Mouse (Mus musculus) MN1 (cell line): ENCODE measurements around the gene Megf8.

Experiments
- DNase-seq: peaks from one replicate; pipeline ENCODE4 v3.0.0-alpha.2; 2016; ENCODE audit warnings: low spot score

Megf8 gene

DNA sequence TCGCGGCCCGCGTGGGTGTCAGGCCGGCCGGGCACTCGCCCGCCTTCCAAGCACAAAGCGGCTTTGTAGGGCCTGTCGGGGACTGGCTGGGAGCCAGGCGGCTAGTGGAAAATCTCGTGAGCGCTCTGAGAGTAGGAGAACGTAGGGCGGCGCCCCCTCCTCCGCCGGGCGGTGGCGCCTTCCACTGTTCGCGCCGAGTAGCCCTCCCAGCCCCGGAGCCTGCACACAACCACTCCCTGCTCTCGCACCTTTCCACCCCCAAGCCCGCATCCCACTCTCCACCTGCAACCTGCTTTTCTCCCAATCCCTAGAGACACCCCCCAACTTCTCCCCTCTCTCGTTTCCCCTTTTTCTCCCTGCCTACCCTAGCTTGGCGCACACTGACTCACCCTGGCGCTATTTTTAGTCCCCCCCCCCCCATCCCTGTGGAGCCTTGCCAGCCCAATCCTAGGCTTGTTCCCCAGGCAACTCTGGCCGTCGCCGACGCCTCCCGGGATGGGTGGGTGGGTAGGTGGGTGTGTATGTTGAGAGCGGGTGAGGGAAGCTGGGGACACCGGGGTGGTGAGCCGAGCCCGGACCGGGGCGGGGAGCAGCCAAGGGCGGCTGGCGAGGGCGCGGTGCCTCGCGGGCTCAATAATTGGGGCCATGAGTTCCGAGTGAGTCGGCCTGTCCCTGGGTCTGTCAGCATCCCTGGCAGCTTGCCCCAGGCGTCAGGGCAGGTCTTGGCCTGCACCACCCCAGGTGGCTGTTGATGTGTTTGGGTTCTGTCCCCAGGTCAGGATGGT, 37.7 kb upstream of the Megf8 start:
- peak; percentile 94 for DNase-seq

DNA sequence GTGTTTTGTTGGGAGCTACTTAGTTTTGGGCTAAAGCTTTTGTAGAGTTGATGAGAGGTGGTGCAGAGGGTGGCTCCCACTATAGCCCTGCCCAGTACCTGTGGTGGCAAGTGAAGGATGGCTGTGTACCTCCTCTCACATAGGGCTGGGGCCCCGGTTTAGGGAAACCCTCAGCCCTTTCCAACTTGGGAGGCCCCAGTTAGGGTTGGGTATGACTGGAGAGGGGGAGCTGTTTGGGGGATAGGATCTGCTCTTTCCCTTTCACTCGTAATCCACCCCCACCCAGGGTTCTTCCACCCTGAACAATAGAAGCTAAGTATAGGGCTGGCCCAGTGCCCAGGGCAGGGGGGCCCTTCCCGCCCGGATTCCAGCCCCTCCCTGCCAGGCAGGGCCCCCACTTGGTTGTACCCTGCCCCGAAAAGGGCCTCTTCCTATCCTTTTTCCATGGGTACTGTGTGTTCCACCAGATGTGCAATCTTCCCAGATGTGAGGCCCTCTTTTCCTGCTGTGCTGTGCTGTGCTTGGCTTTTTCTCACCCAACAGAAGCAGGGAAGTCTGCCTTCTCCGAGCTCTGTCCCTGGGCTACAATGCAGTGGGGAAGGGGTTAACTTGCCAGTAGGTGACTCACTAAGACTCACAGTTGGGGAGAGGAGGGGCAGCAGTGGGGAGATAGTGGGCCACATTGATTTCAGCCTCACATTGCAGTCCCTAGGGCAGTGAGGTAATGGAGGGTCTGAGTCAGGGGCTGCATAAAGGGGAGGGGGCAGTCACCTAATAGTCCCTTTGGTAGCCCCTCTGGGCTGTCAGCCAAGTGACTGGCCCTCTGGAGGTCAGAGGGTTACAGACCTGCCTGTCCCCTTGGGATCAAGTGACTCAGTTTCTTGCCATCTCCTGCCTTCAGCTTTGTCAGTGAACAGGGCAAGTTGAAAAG, 36.8 kb upstream of the Megf8 start:
- peak; percentile 80 for DNase-seq

DNA sequence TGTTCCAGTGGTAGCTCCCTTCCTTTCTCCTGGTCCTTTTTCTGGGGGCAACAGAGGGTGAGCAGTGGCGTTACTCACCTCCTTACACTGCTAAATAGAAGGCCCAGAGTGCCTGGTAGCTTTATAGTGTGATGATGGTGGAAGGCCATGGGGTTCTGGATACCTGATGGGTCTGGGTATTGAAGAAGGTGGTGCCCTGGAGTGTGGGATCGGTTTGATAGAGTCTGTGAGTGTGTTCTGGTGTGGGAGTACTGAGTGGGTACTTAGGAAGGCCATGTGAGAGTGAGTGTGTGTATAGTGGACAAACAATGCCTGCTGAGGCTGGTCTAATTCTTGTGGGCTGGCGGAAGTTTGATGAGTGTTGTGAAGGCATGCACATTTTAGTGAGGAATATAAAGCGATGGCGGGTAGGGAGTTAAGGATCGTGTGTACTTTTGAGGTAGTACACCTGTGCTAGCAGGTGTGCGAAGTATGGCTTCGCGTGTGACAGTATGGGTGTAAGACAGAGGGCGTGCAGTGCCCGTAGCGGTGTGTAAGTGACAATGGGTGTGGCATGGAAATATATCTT, 35.7 kb upstream of the Megf8 start:
- no peak for DNase-seq

DNA sequence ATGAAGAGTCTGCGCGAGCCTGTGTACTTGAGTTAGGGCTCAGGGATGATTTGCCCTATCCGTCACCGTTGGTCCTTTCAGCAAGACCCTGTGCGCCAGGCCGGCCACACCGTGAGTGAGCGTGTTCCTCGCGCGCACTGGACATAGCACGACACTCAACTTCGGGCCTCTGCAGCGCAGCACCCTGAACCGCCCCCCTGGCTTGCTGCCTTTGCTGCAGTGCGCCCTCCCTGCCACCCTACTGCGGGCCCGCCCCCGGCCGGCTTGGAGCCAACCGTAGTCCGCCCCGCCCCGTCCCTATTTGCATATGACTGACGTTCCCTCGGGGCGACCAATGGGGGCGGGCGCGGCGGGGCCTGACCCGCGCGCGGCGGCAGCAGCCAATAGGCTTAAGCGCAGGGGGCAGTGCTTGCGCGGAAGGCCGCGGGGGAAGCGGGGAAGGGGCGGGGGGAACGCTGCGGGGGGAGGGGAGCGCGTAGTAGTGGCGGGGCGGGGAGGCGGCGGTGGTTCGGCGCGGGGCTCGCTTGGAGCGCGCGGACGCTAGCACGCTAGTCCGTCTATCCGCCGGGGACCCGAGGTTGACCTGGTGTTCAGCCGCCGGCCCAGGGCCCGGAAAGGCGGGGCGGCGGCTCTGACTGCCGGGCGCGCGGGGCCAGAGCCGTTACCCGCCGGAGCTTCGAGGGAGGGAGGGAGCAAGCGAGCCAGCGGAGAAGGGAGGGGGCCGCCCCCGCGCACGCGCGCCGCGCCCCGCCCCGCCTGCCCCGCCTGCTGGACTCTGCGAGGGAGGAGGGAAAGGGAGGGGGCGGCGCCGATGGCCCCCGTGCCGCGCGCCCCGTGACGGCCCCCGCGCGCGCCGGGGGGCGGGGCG, 35.0 kb upstream of the Megf8 start:
- peak; percentile 95 for DNase-seq

DNA sequence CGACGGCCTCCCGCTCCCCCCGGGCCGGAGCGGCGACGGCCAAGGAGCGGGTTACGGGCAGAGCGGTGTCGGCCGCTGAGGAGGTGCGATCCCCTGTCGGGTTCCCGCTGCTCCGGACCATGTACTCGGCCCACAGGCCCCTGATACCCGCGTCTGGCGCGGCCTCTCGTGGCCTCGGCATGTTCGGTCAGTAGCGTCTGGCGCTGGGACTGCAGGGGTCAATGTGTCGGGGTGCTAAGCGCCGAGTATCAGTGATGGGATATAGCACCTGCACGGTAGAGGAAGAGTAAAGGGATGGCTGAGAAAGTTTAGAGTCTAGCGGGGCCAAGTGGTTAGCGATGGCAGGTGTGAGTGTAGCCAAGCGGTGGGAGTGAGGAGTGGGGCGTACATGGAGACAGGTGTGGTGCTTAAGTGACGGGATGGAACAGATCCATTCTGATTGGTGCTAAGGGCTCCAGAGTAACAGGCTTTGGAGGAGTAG, 34.2 kb upstream of the Megf8 start:
- peak; percentile 67 for DNase-seq

DNA sequence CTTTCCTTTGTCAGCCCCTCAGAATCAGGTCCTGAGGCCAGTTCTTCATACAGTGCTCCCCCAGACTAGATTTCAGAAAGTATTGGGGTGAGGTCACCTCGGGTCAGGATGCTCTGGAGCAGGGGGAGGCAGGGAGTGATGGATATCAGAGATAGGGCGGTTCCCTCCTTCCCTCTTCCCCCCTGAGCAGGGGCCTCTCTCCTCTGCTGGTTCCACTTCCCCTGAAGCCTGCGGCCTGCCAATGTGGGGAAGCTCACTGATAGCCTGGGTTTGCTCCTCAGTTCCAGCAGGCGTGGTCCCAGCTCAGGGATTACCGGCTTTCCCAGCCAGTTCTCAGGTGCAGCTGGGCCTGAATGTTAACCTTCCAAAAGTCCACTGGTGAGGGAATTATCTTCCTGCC, 33.3 kb upstream of the Megf8 start:
- DNase-seq = peak; percentile 25

DNA sequence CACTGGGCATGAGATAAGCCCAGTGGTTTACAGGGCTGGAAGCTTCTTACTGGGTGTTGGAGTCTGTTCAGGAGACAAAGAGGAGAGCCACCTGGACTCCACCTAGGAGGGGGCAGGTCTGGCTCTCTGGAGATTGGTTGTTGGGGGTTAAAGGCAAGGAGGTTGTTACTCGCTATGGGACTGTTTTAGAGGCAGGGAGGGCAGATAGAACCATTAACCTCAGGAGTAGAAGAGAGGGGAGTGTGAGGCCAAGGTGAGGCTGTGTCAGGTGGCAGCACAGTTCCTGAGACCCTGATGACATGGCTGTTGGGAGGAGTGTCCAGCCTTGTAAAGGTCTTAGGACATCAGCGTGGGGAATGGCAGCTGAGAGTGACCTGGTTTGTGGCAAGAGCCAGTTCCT, 32.8 kb upstream of the Megf8 start:
- no peak for DNase-seq

DNA sequence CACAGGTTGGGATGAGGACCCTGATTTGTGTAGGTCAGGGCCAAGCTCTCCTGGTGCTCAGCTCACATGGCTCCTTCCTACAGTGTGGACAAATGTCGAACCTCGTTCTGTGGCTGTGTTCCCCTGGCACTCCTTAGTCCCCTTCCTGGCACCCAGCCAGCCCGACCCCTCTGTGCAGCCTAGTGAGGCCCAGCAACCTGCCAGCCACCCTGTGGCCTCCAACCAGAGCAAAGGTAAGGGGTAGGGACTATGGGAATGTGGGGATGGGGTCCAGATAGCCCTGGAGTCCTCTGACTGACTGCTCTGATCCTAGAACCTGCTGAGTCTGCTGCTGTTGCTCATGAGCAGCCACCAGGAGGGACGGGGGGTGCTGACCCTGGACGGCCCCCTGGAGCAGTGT, 32.2 kb upstream of the Megf8 start:
- no peak for DNase-seq

DNA sequence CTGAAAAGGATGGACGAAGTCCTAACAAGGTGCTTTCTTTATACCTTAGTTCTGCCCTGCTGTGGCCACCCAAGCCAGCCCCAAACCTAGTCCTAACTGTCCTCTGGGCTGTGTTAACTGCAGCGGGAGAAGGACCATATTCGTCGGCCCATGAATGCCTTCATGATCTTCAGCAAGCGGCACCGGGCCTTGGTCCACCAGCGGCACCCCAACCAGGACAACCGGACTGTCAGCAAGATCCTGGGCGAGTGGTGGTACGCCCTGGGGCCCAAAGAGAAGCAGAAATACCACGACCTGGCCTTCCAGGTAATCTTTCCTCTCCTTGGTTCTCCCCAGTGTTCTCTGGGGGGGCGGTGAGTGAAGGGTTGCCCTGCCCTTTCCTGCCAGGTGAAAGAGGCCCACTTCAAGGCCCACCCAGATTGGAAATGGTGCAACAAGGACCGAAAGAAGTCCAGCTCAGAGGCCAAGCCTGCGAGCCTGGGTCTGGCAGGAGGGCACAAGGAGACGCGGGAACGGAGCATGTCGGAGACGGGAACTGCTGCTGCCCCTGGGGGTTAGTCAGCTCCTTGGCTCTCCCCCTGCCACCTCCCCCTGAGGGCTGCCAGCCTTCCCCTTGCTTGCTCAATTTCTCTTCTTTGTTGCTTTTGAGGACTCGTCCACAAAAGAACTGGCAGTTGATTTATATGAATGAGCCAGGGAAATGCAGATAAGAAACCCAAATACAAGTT, 31.3 kb upstream of the Megf8 start:
- no peak for DNase-seq

DNA sequence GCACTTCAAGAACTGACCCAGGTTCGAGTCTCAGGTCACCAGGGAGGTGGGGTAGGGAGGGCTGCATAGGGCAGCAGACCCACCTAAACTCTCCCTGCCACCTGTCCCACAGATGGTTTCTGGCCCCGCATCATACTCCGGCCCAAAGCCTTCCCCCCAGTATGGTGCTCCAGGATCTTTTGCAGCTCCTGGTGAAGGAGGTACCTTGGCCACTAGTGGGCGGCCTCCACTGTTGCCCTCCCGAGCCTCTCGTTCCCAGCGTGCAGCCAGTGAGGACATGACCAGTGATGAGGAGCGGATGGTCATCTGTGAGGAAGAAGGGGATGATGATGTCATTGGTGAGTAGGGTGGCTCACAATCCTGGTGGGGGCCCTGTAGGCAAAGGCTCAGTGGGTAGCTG, 30.0 kb upstream of the Megf8 start:
- DNase-seq = no peak

DNA sequence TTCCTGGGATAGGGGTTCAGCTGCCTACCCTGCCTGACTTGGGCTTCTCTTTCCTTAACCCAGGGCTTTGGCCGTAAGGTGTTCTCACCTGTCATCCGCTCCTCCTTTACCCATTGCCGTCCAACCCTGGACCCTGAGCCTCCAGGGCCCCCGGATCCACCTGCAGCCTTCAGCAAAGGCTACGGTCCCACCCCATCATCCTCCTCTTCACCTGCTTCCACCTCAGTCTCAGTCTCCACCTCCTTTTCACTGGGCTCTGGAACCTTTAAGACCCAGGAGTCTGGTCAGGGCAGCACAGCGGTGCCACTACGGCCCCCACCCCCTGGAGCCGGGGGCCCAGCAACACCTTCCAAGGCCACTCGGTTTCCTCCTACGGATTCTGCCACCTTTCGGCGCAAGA, 29.0 kb upstream of the Megf8 start:
- no peak for DNase-seq

DNA sequence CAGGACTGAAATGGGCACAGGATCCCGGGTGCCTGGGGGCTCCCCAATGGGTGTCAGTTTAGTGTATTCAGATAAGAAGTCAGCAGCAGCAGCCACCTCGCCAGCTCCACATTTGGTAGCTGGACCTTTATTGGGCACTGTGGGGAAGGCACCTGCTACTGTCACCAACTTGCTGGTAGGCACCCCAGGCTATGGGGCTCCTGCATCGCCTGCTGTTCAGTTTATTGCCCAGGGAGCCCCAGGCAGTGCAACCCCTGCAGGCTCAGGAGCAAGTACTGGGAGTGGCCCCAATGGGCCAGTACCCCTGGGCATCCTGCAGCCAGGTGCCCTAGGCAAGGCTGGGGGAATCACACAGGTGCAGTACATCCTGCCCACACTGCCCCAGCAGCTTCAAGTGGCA, 28.2 kb upstream of the Megf8 start:
- DNase-seq = no peak

DNA sequence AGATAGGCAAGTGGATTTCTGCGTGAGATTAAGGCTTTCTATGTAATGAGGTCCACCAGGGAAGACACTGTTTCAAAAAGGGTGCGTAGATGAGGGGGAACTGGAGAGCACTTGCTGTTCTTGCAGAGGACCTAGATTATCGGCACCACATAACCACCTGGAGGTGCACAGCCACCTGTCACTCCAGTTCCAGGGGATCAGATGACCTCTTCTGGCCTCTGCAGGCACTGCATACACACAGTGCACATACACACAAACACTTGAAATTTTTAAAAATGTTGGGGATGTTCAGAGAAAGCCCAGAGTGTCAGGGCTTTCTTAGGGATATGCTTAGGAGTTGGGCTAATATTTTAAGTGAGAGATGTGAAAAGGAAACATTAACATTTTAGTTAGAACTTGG, 27.0 kb upstream of the Megf8 start:
- DNase-seq = no peak

DNA sequence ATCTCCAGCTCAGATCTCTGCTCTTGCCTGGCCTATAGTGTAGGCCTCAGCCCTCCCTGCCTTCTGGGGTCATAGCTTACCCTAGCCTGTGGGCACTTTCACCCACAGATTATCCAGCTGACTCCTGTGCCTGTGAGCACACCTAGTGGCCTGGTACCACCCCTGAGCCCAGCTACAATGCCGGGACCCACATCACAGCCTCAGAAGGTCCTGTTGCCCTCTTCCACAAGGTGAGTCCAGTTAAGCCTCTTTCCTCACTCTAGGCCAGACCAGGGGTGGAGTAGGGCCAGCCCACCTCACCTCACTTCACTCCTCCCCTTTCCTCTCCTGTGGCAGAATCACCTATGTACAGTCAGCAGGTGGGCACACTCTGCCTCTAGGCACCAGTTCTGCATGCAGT, 26.5 kb upstream of the Megf8 start:
- DNase-seq = no peak

DNA sequence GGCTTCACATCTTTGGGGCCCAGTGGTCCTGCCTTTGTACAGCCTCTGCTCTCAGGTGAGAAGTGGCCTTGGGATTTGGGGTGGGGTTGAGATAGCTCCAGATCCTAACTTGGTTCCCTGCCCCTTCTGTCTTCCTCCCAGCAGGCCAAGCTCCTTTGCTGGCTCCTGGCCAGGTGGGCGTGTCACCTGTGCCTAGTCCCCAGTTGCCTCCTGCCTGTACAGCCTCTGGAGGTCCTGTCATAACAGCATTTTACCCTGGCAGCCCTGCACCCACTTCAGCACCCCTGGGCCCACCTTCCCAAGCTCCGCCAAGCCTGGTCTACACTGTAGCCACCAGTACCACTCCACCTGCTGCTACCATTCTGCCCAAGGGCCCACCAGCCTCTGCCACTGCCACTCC, 26.1 kb upstream of the Megf8 start:
- peak; percentile 57 for DNase-seq

DNA sequence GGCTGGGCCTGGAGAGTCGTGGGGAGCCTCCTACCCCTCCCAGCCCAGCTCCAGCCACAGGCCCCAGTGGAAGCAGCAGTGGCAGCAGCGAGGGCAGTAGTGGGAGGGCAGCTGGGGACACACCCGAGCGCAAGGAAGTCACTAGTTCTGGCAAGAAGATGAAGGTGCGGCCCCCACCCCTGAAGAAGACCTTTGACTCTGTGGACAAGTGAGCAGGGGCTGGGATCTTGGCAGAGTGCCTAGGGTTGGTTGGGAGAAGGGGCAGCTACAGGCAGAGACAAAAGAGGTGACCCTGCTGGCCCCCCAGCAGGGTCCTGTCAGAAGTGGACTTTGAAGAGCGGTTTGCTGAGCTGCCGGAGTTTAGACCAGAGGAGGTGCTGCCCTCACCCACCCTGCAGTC, 24.9 kb upstream of the Megf8 start:
- no peak for DNase-seq

DNA sequence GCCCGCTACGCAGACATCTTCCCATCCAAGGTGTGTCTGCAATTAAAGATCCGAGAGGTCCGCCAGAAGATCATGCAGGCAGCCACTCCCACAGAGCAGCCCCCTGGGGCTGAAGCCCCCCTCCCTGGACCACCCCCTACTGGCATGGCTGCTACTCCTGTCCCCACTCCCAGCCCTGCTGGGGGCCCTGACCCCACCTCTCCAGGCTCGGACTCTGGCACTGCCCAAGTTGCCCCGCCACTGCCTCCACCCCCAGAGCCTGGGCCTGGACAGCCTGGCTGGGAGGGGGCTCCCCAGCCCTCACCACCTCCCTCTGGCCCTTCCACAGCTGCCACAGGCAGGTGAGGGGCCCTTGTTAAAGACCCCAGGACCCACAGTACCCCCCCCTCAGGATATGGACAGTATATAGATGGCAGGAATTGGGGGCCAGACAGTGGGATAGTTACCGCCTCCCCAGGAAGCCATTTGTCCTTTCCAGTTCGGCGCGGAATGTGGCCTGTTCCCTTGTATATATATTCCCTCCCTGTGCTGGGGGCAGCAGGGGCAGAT, 23.7 kb upstream of the Megf8 start:
- DNase-seq = no peak

DNA sequence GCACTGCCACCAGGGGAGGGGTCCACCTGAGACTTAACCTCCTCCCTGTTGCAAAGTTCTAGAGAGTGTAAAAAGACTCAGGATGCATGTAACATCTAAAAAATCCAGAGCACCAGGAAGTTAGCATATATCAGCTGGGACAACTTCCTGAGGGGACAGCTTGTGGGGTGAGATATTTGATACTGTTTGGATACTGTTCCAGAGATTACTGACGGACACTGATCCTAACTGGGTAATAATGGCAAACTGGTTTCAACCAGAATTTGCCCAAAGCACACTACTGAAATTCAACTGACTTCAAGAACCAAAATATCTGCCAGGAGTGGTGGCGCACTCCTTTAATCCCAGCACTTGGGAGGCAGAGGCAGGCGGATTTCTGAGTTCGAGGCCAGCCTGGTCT, 22.5 kb upstream of the Megf8 start:
- DNase-seq = no peak

DNA sequence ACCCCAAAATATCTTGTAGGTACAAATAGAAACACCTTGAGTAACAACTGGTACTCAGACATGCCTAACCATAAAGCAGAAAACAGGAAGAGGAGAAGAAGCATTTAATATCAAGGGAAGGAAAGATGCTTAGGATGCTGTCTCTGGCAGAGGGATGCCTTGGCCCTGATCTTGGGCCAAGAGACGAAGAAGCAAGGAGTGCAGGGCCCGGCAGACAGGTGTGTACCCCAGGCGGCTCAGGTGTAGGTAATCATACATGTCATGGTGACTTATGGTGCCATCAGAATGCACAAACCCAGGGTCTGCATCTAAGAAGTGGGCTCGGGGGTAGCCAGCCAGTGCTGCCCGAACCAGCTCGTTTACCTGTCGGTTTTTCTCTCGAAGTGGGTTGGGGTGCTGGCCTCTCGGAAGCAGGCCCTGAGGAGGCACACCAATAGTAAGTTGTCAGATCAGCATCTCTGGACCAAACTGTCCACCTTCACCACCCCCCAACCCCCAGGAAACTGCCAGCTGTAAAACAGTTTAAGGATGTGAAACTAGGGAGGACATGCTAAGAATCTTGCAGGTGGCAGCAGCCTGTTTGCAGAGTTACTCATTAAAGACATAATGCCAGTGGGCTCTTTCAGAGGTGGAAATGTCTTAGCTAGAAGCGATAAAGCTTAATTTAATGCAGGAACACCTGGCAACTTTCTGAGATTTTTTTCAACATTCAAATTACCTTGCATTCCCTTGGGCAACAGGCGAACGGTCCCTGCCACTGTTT, 21.8 kb upstream of the Megf8 start:
- DNase-seq = no peak

DNA sequence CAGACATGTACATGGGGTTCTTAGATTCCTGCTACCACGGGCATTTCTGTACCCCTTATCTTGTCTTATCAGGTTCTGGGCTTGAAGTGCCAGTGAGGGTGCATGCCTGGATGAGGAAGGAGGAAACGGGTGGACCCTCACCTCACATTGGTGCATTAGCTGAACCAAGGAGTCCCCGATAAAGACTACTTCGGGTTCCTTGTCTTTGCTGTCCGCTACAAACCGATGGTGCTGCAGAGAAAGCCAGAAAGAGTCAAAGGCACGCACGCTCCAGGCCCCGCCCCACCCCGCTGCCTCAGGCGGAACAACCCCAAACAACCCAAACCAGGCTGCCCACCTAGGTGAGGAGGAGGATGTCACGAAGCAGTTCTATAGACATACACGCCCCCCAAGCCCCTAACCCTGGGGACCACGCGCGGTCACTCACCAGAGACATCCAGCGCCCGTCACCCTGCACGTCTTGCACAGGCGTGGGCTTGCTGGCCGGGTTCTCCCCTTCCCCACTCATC, 20.0 kb upstream of the Megf8 start:
- peak; percentile 37 for DNase-seq
